Mouse (Mus musculus): ENCODE results near the gene Pigv.
A peak's percentile ranks its signal among the peaks of the same experiment; 100 is the strongest.

The Pigv gene

DNA sequence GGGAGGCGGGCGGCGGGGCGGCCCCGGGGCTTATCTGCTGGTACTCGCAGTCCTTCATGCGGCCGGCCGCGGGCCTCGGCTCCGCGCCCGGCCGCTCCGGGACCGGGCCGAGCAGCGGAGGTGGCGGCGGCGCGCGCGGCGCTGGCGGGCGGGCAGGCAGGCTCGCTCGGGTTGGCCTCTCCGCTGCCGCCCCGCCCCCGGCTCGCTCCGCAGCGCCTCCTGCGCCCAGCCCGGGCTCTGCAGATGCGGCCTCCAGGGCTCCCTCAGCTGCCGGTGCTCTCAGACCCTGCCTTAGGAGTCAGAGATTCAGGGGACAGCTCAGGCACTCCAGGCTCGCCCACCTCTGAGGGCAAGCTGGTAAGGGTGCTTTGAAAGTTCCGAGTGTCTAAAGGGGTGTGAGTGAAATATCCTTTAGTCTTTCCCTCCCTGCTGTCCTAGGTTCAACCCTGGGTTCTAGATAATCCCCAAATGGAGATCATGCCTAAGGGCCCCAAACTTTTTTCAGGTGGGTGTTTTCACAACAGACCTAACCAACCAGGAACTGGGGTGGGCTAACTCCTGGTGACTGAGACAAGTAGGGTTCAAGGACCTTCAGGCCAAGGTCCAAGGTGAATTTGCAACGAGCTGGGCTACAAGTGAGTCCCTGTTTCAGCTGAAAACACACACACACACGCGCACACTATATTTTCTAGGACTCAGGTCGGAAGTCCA is 39.0 kb downstream of the Pigv start:
- peak; percentile 85 for DNase-seq

- DNase-seq = no peak
Observed at GRCm38 (mm10) chr4:133632483-133633327, 39.7 kb downstream of the Pigv start.

DNA sequence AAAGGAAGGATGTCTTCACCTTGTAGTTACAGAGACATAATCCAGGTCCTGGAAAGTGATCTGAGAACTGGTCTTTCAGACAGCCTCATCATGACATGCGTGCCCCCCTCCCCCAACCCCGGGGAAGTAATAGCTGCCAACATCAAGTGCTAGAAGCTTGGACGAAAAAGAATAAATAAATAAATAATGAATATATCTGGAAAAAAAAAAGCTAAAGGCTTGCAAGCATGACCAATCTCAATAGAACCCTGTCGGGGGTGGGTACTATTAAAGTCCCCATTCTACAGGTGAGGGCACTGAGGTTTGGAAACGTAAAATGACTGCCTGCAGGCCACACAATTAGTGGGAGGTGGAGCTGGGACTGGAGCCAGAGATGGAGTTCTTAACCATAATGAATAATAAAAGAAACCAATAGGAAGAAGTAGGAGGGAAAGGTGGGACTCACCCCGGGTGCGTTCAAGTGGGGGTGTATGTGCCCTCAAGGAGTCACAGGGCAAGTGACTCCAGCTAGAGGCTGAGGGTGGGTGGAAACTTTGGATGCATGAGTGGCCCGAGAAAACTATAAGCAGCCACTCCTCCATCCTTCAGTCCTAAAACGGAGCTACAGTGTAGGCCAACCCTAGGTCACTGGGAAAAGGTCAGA is 40.6 kb downstream of the Pigv start:
- no peak for DNase-seq

- no peak for DNase-seq
Observed at GRCm38 (mm10) chr4:133631071-133631768, 41.2 kb downstream of the Pigv start.

DNA sequence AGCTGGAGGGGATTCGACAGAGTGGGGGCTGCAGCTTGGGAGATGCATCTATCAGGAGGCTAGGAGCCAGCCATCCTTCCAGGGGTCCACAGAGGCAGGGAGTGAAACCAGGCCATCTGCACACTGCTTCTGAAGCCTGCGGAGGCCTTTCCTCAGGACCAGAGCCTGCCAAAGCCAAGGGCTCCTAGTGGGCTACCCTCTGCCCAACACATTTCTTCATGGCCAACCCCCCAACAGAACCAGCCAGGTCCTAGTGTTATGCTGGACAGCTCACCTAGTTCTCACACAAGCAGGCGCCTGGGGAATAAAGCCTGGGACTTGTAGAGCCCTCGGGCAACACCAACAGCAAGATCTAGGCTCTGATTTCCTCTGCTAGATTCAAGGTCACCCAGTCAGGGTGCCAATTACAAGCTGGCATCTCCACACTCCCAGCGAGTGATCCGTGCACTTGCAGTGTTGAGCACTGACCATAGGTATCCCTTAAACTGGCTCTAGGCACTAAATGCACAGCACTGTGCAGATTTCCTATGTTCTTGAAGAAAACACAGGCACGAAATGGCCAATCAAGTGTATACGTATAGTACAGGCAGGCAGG is 42.0 kb downstream of the Pigv start:
- DNase-seq = no peak

GRCm38 (mm10) chr4:133629191-133629590 is 43.3 kb downstream of the Pigv start:
- DNase-seq = no peak

GRCm38 (mm10) chr4:133628517-133628916 is 43.9 kb downstream of the Pigv start:
- no peak for DNase-seq

DNA sequence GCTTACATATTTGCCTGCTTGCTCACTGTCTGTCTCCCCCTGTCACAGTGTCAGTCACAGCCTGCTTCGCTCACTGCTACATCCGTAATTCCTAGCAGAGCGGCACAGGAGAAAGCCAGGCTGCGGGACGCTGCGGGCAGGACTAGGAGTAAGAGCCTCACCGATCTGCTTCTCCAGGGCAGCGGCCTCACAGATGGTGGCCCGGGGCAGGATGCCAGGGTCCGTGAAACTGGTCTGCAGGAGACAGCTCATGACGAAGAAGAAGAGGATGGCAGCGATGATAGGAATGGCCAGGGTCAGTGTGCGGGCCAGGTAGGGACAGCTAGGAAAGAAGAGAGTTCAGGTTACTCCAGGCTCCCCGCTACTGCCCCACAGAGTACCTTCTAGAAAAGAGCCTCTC is 45.4 kb downstream of the Pigv start:
- DNase-seq = no peak

GRCm38 (mm10) chr4:133626621-133627020 is 45.8 kb downstream of the Pigv start:
- no peak for DNase-seq

GRCm38 (mm10) chr4:133626221-133626620 is 46.2 kb downstream of the Pigv start:
- DNase-seq = no peak

DNA sequence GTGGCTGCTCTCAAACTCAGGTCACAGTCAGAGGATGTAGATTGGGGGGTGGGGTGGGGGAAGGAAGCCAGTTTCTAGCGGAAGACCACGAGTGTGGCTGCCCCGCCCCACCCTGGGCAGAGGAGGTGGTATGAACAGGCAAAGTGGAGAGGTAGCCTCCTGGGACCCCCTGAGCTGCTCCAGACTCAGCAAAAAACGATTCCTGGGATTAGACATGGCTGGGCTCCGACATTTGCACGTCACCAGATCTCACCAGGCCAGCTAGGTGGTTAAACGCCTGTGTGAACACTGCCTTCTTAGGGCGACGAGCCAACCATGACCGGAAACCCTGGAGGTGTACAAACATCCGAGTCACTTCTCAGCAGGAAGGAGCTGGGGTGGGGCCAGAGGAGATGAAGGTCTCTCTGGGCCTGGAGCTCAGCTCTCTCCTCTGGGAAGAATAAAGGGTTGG is 46.8 kb downstream of the Pigv start:
- no peak for DNase-seq

- DNase-seq = no peak
Observed at GRCm38 (mm10) chr4:133624830-133625229, 47.6 kb downstream of the Pigv start.

DNA sequence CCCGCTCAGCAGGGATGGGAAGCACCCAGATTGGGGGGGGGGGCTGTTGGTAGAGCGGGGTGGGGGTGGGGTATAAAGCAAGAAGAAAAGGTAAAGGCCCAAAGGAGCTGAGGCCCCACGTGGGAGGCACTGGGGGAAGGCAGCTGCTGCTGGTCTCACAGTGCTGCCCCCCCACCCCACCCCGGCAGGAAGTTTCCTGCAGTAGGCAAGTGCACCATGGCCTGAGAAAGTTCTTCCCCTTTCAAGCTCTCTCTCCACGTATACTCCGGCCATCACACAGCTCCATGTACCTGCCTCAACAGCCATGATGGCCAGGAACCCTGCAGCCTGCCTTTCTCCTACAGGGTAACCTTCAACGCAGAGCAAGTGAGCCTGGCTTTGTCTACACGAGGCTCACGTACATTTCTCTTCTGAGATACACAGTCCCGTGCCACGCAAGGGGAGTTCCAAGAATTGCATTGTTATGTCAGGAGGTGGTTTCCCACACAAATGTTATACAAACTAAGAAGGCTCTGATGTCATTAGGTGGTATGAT is 50.2 kb downstream of the Pigv start:
- DNase-seq = no peak

DNA sequence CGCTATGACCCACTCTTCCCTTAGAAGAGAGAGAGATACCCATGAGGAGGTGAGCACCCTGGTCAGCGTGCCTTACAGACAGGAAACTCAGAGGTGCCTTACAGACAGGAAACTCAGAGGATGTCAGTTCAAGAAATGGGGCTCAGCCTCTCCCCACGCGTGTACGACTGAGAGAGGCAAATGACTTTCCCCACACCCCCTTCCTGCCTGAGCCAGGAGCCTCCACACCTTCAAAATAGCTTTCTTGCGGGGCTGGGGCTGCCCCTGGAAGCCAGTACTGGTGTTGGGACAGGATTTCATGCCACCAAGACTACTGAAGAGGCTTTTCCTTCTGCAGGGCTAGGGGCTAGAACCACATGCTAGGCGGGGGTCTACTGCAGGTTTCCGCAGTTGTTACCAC is 51.8 kb downstream of the Pigv start:
- no peak for DNase-seq

DNA sequence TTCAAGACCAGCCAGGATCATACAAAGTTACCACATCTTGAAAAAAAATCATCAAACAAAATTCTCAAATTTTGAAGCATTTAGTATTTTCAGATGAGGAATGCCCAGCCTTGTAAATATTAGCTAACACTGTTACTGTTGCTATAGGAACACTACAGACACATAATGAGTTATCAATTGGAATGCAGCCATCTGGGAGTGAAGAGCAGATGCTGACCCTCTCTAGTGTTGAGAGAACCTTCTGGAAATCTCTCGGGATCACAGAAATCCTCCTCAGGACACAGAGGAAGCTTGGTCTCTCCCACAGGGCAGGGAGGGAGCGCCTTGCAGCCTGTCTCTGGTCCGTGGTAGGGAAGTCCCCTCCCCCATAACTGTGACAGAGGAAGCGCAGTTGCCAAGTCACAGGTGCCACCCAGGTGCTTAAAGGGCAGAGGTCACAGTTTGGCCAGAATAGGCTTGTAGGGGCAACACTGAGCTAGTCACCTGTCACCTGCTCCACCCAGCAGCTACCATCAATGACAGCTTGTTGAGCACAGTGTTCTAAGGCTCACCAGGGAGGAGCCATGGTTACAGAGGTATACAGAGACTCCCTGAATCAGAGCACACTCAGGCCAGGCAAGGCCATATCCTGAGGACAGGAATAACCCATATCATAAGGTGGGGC is 52.8 kb downstream of the Pigv start:
- DNase-seq = peak; percentile 37

- DNase-seq = no peak
Observed at GRCm38 (mm10) chr4:133617936-133618335, 54.5 kb downstream of the Pigv start.

GRCm38 (mm10) chr4:133615416-133615815 is 57.0 kb downstream of the Pigv start:
- no peak for DNase-seq

DNA sequence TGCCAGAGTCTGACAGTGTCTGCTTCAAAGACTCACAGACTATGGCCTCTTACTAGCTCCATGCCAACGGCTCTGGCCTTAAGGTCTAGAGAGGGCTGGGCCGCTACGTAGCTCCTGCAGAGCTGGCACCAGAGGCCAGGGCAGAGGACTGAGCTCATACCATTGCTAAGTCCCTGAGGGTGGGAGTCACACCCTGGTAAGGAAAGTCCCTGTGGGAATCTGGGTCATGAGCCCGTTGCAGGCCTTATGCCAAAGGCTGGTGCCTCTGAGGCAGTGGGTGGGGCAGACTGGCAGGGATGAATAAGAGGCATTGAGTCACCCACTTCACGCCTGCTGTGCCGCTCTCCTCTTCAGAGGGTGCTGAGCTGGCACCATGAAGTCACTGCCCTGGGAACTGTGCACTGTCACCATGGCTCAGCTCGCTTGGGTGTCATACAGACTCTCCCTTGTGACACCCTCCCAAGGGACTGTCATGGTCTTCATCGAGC is 58.1 kb downstream of the Pigv start:
- DNase-seq = peak; percentile 85

DNA sequence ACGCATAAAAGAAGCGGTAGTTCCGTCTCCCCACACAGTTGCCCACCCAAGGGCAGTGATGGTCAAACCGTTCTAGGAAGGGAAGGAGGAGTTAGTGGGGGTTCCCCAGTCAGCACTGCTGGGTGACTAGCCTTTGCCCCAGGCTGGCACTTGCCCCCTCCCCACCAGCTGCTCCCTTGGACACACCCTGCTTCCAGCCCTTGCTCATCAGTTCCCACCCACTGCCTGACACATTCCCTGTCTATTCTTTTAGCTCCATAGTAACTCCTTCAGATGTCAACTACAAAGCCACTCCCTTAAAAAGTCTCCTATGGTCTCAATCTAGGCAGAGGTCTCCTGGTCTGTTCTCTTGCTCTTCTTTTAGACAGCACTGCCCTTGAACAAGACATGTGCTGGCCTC is 58.6 kb downstream of the Pigv start:
- DNase-seq = no peak

DNA sequence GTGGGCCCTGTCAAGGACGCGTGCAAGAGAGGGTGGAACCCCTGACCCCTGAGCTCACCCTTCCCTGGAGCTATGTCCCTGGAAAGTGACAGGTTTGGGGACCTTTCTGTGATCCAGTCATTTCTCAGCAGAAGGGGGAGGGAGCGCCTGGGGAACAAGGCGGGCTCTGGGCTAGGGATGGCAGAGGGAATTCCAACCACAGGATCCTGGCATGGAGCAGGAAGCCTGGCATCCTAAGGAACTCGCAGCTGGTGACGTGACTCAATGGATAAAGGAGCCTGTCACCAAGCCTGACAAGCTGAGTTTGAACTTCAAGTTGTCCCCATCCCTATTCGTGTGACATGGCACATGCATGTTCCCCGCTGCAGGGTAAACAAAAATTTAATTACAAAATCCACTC is 59.4 kb downstream of the Pigv start:
- no peak for DNase-seq

GRCm38 (mm10) chr4:133612416-133612815 is 60.0 kb downstream of the Pigv start:
- DNase-seq = no peak

GRCm38 (mm10) chr4:133611815-133612214 is 60.6 kb downstream of the Pigv start:
- no peak for DNase-seq

All from layer of hippocampus, adult 9-11 months (tissue).